Mouse (Mus musculus): ENCODE measurements around the gene Gm34302.
"Not testable (repeated sequence)": the region's sequence is repeated elsewhere in the genome, so short reads cannot be mapped to it uniquely, and the experiment has no call there.

The Gm34302 gene

GRCm38 (mm10) chr3:63483726-63484125, at the start of gene Gm34302:
Gene Gm34302 (minus strand): TSS chr3:63483879.
- no peak for ATAC-seq (ENCODE audit: insufficient number of reproducible peaks, low FRiP score, low TSS enrichment)

- ATAC-seq (ENCODE audit: insufficient number of reproducible peaks, low FRiP score, low TSS enrichment): no peak
Measured at GRCm38 (mm10) chr3:63531847-63532246, 48.2 kb upstream of the Gm34302 start.

DNA sequence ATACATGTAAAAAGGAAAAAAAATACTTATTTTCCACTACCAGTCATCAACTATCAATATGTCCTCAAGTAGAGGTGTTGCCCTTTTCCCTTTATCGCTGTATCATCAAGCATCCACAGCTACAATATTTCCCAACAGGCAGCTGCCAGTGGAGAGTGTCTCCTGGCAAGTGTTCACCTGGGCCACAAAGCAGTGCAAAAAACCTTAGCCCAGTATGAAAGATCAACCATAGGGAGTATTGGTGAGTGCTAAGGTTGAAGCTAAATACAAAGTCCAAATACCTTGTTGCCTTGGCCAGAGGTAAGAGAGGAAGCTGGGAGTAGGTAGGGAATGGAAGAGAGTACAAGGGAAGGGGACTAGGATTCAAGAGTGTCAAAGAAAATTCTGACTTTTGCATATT, 34.0 kb upstream of the Gm34302 start:
- ATAC-seq (ENCODE audit: insufficient number of reproducible peaks, low FRiP score, low TSS enrichment): no peak

- ATAC-seq (ENCODE audit: insufficient number of reproducible peaks, low FRiP score, low TSS enrichment): not testable (repeated sequence)
Measured at GRCm38 (mm10) chr3:63516279-63516678, 32.6 kb upstream of the Gm34302 start.

- ATAC-seq (ENCODE audit: insufficient number of reproducible peaks, low FRiP score, low TSS enrichment): no peak
Measured at GRCm38 (mm10) chr3:63511316-63511715, 27.6 kb upstream of the Gm34302 start.

DNA sequence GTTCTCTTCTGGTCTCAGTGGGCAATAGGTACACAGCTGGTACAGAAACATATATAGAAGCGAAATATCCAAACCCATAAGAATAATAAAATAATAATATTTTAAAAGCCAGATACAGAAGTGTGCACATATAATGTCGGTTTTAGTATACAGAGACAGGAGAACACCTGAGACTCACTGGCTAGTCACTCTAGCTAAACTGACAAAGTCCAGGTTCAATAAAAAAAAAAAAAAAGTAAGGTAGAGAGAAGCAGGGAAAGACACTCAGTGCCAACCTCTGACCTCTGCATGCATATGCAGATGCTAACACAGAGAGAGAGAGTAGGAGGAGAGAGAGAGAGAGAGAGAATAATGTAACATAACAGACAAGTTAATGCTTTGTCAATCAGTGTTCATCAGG, 25.8 kb upstream of the Gm34302 start:
- ATAC-seq (ENCODE audit: insufficient number of reproducible peaks, low FRiP score, low TSS enrichment): no peak

DNA sequence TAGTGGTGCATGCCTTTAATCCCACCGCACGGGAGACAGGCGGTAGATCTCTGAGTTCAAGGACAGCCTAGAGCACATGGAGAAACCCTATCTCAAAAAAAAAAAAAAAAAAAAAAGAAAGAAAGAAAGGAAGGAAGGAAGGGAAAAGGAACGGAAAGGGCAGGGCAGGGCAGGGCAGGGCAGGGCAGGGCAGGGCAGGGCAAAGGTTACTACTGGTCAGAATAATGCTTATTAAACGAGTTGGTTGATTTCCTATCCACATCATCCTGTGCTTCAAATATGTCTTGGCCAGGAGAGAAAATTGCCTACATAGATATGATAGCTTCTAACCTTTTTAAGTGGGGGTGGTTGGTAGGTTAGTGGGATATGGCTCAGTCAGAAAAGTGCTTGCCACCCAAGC, 25.2 kb upstream of the Gm34302 start:
- no peak for ATAC-seq (ENCODE audit: insufficient number of reproducible peaks, low FRiP score, low TSS enrichment)

DNA sequence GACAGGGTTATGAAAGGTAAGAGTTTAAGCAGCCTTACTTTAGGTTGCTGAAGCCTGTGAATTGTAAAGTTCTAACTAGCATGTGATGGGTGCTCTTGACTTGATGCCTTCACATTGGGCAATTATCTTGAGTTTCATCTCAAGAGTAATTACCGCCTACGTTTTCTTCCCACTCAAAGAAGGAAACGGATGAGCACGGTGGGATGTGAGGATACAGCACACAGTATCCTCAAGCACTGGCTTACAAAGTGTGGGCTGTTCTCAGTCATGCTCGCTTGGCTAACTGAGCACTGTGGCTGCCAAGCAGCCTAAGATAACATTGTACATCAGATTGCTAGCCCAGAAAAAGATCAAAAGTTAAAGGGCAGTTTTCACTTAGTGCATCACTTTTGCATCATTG, 20.8 kb upstream of the Gm34302 start:
- ATAC-seq (ENCODE audit: insufficient number of reproducible peaks, low FRiP score, low TSS enrichment): no peak

GRCm38 (mm10) chr3:63494625-63495382, 11.1 kb upstream of the Gm34302 start:
- no peak for ATAC-seq (ENCODE audit: insufficient number of reproducible peaks, low FRiP score, low TSS enrichment)

- no peak for ATAC-seq (ENCODE audit: insufficient number of reproducible peaks, low FRiP score, low TSS enrichment)
Measured at GRCm38 (mm10) chr3:63493563-63493962, 9.9 kb upstream of the Gm34302 start.

GRCm38 (mm10) chr3:63440426-63441125, 43.1 kb downstream of the Gm34302 start:
- ATAC-seq (ENCODE audit: insufficient number of reproducible peaks, low FRiP score, low TSS enrichment): no peak

GRCm38 (mm10) chr3:63439738-63440137, 43.9 kb downstream of the Gm34302 start:
- no peak for ATAC-seq (ENCODE audit: insufficient number of reproducible peaks, low FRiP score, low TSS enrichment)

- ATAC-seq (ENCODE audit: insufficient number of reproducible peaks, low FRiP score, low TSS enrichment): no peak
Measured at GRCm38 (mm10) chr3:63438898-63439297, 44.8 kb downstream of the Gm34302 start.

Measured in cerebellum, adult (tissue).